Mouse (Mus musculus) heart, embryonic 13.5 days (tissue): ENCODE results near the gene Alg1. TPM values are rescaled to one million over a fixed set of nuclear protein-coding genes. Genes with fewer than 3 reads are reported as not detected.
A peak's percentile ranks its signal among the peaks of the same experiment; 100 is the strongest.

Source experiments
- ATAC-seq: fragments of 200-750 bp; cut with Nextera tagmentation; 2 replicates; pipeline ENCODE4 v1.8.0; 2017; ENCODE audit warnings: moderate TSS enrichment; ENCODE audit not compliant: insufficient number of reproducible peaks, low FRiP score, low TSS enrichment; ENCODE audit errors: extremely low read depth
- H3K27ac ChIP-seq: fragments of 300-500 bp; sonication (generic); replicated peaks from 2 replicates; pipeline ENCODE4 v1.5.1; 2015; ENCODE audit warnings: moderate library complexity, mild to moderate bottlenecking, inconsistent platforms
- H3K27me3 ChIP-seq: fragments of 300-500 bp; sonication (generic); replicated peaks from 2 replicates; pipeline ENCODE4 v1.6.1; 2015; ENCODE audit warnings: mild to moderate bottlenecking, inconsistent platforms
- H3K36me3 ChIP-seq: fragments of 300-500 bp; sonication (generic); 2 replicates; pipeline ENCODE4 v1.6.1; 2015; ENCODE audit warnings: mild to moderate bottlenecking, inconsistent platforms
- H3K4me1 ChIP-seq: fragments of 300-500 bp; sonication (generic); 2 replicates; pipeline ENCODE4 v1.6.1; 2015; ENCODE audit warnings: inconsistent platforms
- H3K4me2 ChIP-seq: fragments of 300-500 bp; sonication (generic); 2 replicates; pipeline ENCODE4 v1.6.1; 2015; ENCODE audit warnings: inconsistent platforms, mild to moderate bottlenecking, moderate library complexity
- H3K4me3 ChIP-seq: fragments of 300-500 bp; sonication (generic); 2 replicates; pipeline ENCODE4 v1.5.1; 2015; ENCODE audit warnings: moderate library complexity, mild to moderate bottlenecking, inconsistent platforms
- H3K9ac ChIP-seq: fragments of 300-500 bp; sonication (generic); 2 replicates; pipeline ENCODE4 v1.6.1; 2015; ENCODE audit warnings: inconsistent platforms, mild to moderate bottlenecking, moderate library complexity
- H3K9me3 ChIP-seq: fragments of 300-500 bp; sonication (generic); 2 replicates; pipeline ENCODE4 v1.6.1; 2016; ENCODE audit warnings: inconsistent platforms
- WGBS: fragments of 180-500 bp; shearing (Covaris S2); methylation state at CpG from one replicate; pipeline ENCODE4 v1.1.7; 2015; ENCODE audit warnings: mixed read lengths; 5-methylcytosine and 5-hydroxymethylcytosine counted together
- polyA plus RNA-seq: library from polyadenylated mRNA; unstranded; fragments of >200 nt; fragmentation: Nextera tagmentation; extraction: Ambion mirVana; gene quantifications from 2 replicates; pipeline ENCODE4 v1.2.1, GENCODE M21; 2015

The Alg1 gene
- 22.2 and 25.0 TPM in 2 replicates for polyA plus RNA-seq

GRCm38 (mm10) chr16:5233418-5234313 lies at the start of gene Alg1:
TSS of gene Alg1 (plus strand) at chr16:5233621.
- peaks cover 12% of the 10 kb centered on the region for H3K4me1 ChIP-seq
- H3K27me3 ChIP-seq, result no peaks in the 10 kb centered on the region
- peak; percentile 93 for ATAC-seq
- no peaks in the 10 kb centered on the region for H3K9me3 ChIP-seq
- H3K36me3 ChIP-seq, result peaks cover 14% of the 10 kb centered on the region
- peak within 1 kb of the TSS; percentile 82 for H3K4me3 ChIP-seq
- peak within 1 kb of the TSS; percentile 63 for H3K27ac ChIP-seq
- peak within 1 kb of the TSS; percentile 74 for H3K4me2 ChIP-seq
- WGBS, result 2% methylated on average over 47 of the region's 47 CpGs
- peak within 1 kb of the TSS; percentile 87 for H3K9ac ChIP-seq

- no peaks in the 10 kb centered on the region for H3K9me3 ChIP-seq
- H3K4me2 ChIP-seq, result no peak overlapping the region
- peaks cover 9% of the 10 kb centered on the region; the same call in 1 of the 2 replicates for H3K4me1 ChIP-seq
- peaks cover 21% of the 10 kb centered on the region for H3K27me3 ChIP-seq
- 49% methylated on average over 8 of the region's 8 CpGs for WGBS
- no peak overlapping the region for H3K27ac ChIP-seq
- ATAC-seq, result no peak
- H3K4me3 ChIP-seq, result no peak overlapping the region
- H3K36me3 ChIP-seq, result no peaks in the 10 kb centered on the region
- H3K9ac ChIP-seq, result no peak overlapping the region
Measured at GRCm38 (mm10) chr16:5184101-5184500, 49.3 kb upstream of the Alg1 start.

- Histone ChIP-seq H3K4me1 (peaks cover 9% of the 10 kb centered on the region; the same call in 1 of the 2 replicates), H3K4me2 (no peak overlapping the region), H3K27me3 (peaks cover 28% of the 10 kb centered on the region), H3K9ac (no peak overlapping the region), H3K4me3 (no peak overlapping the region), H3K9me3 (no peaks in the 10 kb centered on the region), H3K36me3 (no peaks in the 10 kb centered on the region), H3K27ac (no peak overlapping the region)
- no peak for ATAC-seq
- 76% methylated on average over 5 of the region's 5 CpGs for WGBS
Measured at GRCm38 (mm10) chr16:5184956-5185355, 48.5 kb upstream of the Alg1 start.

GRCm38 (mm10) chr16:5185691-5186090 lies 47.7 kb upstream of the Alg1 start:
- no peak overlapping the region for H3K9ac ChIP-seq
- no peaks in the 10 kb centered on the region for H3K9me3 ChIP-seq
- no peak overlapping the region for H3K4me2 ChIP-seq
- WGBS, result 66% methylated on average over 7 of the region's 7 CpGs
- ATAC-seq, result no peak
- no peaks in the 10 kb centered on the region for H3K36me3 ChIP-seq
- H3K27ac ChIP-seq, result no peak overlapping the region
- no peak overlapping the region for H3K4me3 ChIP-seq
- peaks cover 30% of the 10 kb centered on the region for H3K27me3 ChIP-seq
- H3K4me1 ChIP-seq, result peaks cover 11% of the 10 kb centered on the region; the same call in 1 of the 2 replicates

GRCm38 (mm10) chr16:5186234-5186633 lies 47.2 kb upstream of the Alg1 start:
- ATAC-seq, result no peak
- WGBS, result 43% methylated on average over 7 of the region's 7 CpGs
- Histone ChIP-seq H3K4me3 (no peak overlapping the region), H3K36me3 (no peaks in the 10 kb centered on the region), H3K9ac (no peak overlapping the region), H3K9me3 (no peaks in the 10 kb centered on the region), H3K27ac (no peak overlapping the region), H3K27me3 (peaks cover 30% of the 10 kb centered on the region), H3K4me2 (no peak overlapping the region), H3K4me1 (peaks cover 11% of the 10 kb centered on the region; the same call in 1 of the 2 replicates)

GRCm38 (mm10) chr16:5195080-5195479 lies 38.3 kb upstream of the Alg1 start:
- WGBS, result 27% methylated on average over 6 of the region's 6 CpGs
- Histone ChIP-seq H3K9me3 (no peaks in the 10 kb centered on the region), H3K36me3 (peaks cover 34% of the 10 kb centered on the region), H3K27me3 (peaks cover 7% of the 10 kb centered on the region), H3K27ac (no peak overlapping the region), H3K4me3 (no peak overlapping the region), H3K9ac (no peak overlapping the region), H3K4me1 (0 out of 2 replicates have a peak, but pooled peaks cover 2% of the 10 kb centered on the region), H3K4me2 (no peak overlapping the region)
- ATAC-seq, result no peak

GRCm38 (mm10) chr16:5202681-5203080 lies 30.7 kb upstream of the Alg1 start:
- no peak for ATAC-seq
- H3K36me3 ChIP-seq, result peaks cover 34% of the 10 kb centered on the region
- peak overlapping the region; percentile 87 for H3K4me2 ChIP-seq
- H3K9me3 ChIP-seq, result no peaks in the 10 kb centered on the region
- H3K9ac ChIP-seq, result peak overlapping the region; percentile 85
- H3K27ac ChIP-seq, result no peak overlapping the region
- peak overlapping the region; percentile 94 for H3K4me3 ChIP-seq
- peaks cover 11% of the 10 kb centered on the region for H3K4me1 ChIP-seq
- H3K27me3 ChIP-seq, result no peaks in the 10 kb centered on the region
- WGBS, result 10% methylated on average over 4 of the region's 4 CpGs

- Histone ChIP-seq H3K36me3 (peaks cover 29% of the 10 kb centered on the region), H3K4me2 (peak overlapping the region; percentile 87), H3K27me3 (no peaks in the 10 kb centered on the region), H3K4me3 (peak overlapping the region; percentile 94), H3K27ac (no peak overlapping the region), H3K9ac (peak overlapping the region; percentile 85), H3K9me3 (no peaks in the 10 kb centered on the region), H3K4me1 (peaks cover 11% of the 10 kb centered on the region)
- WGBS, result 2% methylated on average over 36 of the region's 36 CpGs
- ATAC-seq, result no peak
Measured at GRCm38 (mm10) chr16:5203200-5203599, 30.2 kb upstream of the Alg1 start.

- no peak within 1 kb of the TSS for H3K27ac ChIP-seq
- H3K4me1 ChIP-seq, result peaks cover 11% of the 10 kb centered on the region
- H3K36me3 ChIP-seq, result peaks cover 23% of the 10 kb centered on the region
- H3K4me2 ChIP-seq, result peak within 1 kb of the TSS; percentile 87
- 3% methylated on average over 40 of the region's 40 CpGs for WGBS
- H3K27me3 ChIP-seq, result no peaks in the 10 kb centered on the region
- peak within 1 kb of the TSS; percentile 94 for H3K4me3 ChIP-seq
- H3K9me3 ChIP-seq, result no peaks in the 10 kb centered on the region
- peak within 1 kb of the TSS; percentile 85 for H3K9ac ChIP-seq
- ATAC-seq, result peak; percentile 71
Measured at GRCm38 (mm10) chr16:5203668-5204433, 29.6 kb upstream of the Alg1 start, which contains the start of gene Nagpa. TSS of gene Nagpa (minus strand) at chr16:5204012.

GRCm38 (mm10) chr16:5205431-5205970 lies 27.9 kb upstream of the Alg1 start:
- H3K4me2 ChIP-seq, result no peak overlapping the region
- H3K4me3 ChIP-seq, result no peak overlapping the region
- WGBS, result 56% methylated on average over 5 of the region's 5 CpGs
- H3K27me3 ChIP-seq, result no peaks in the 10 kb centered on the region
- H3K4me1 ChIP-seq, result peaks cover 11% of the 10 kb centered on the region
- H3K9ac ChIP-seq, result 0 out of 2 replicates have a peak overlapping the region, but pooled peaks have one; percentile 24
- no peaks in the 10 kb centered on the region for H3K9me3 ChIP-seq
- ATAC-seq, result no peak
- H3K27ac ChIP-seq, result no peak overlapping the region
- H3K36me3 ChIP-seq, result peaks cover 6% of the 10 kb centered on the region

- peaks cover 2% of the 10 kb centered on the region; the same call in 1 of the 2 replicates for H3K36me3 ChIP-seq
- no peaks in the 10 kb centered on the region for H3K27me3 ChIP-seq
- no peak overlapping the region for H3K4me3 ChIP-seq
- H3K27ac ChIP-seq, result no peak overlapping the region
- H3K9ac ChIP-seq, result no peak overlapping the region
- ATAC-seq, result no peak
- H3K9me3 ChIP-seq, result no peaks in the 10 kb centered on the region
- no peak overlapping the region for H3K4me2 ChIP-seq
- H3K4me1 ChIP-seq, result peaks cover 11% of the 10 kb centered on the region
- 55% methylated on average over 5 of the region's 5 CpGs for WGBS
Measured at GRCm38 (mm10) chr16:5206051-5206450, 27.4 kb upstream of the Alg1 start.
